Mouse (Mus musculus): ENCODE measurements around the gene Tmem59.

- TF ChIP-seq CTCF (IDR thresholded peaks at IDR 0.05; ENCODE audit: low read depth) (no peak), EP300 (IDR thresholded peaks at IDR 0.05; ENCODE audit: low read depth) (no peak)
Measured at GRCm38 (mm10) chr4:107159166-107159773, 18.9 kb upstream of the Tmem59 start.
